Mouse (Mus musculus) right cerebral cortex, postnatal 25 days (tissue): ENCODE measurements at regions not wholly inside any gene's neighbourhood (a gene's known extent, or its start where the extent isn't known, plus 50 kb on each side); places are given as distances from the start of the nearest gene placed in this dataset.

Experiments used
- DNase-seq: peaks from one replicate; pipeline ENCODE4 v3.0.0; 2022

- DNase-seq, result no peak
Observed at GRCm38 (mm10) chr10:17619617-17620016, 103.4 kb upstream of the Cited2 start.

GRCm38 (mm10) chr10:17621703-17622385 lies 101.2 kb upstream of the Cited2 start:
- DNase-seq, result no peak

- no peak for DNase-seq
Observed at GRCm38 (mm10) chr10:17622802-17623201, 100.2 kb upstream of the Cited2 start.

- DNase-seq, result no peak
Observed at GRCm38 (mm10) chr10:17629709-17630108, 93.3 kb upstream of the Cited2 start.

- DNase-seq, result no peak
Observed at GRCm38 (mm10) chr10:17630861-17631581, 92.0 kb upstream of the Cited2 start.

- no peak for DNase-seq
Observed at GRCm38 (mm10) chr10:17631817-17632216, 91.2 kb upstream of the Cited2 start.

GRCm38 (mm10) chr10:17632959-17633674 lies 89.9 kb upstream of the Cited2 start:
- DNase-seq, result no peak

GRCm38 (mm10) chr10:17645363-17645762 lies 77.7 kb upstream of the Cited2 start:
- DNase-seq, result no peak

GRCm38 (mm10) chr10:17646391-17646790 lies 76.6 kb upstream of the Cited2 start:
- DNase-seq, result no peak

GRCm38 (mm10) chr10:17648077-17648476 lies 74.9 kb upstream of the Cited2 start:
- no peak for DNase-seq

GRCm38 (mm10) chr10:17650997-17651750 lies 71.8 kb upstream of the Cited2 start:
- DNase-seq, result no peak

GRCm38 (mm10) chr10:17653325-17653724 lies 69.7 kb upstream of the Cited2 start:
- no peak for DNase-seq

- DNase-seq, result no peak
Observed at GRCm38 (mm10) chr10:17653785-17654184, 69.2 kb upstream of the Cited2 start.

- DNase-seq, result no peak
Observed at GRCm38 (mm10) chr10:17654308-17654858, 68.6 kb upstream of the Cited2 start.

- no peak for DNase-seq
Observed at GRCm38 (mm10) chr10:17655459-17656051, 67.5 kb upstream of the Cited2 start.

- DNase-seq, result no peak
Observed at GRCm38 (mm10) chr10:17656305-17656704, 66.7 kb upstream of the Cited2 start.

- DNase-seq, result no peak
Observed at GRCm38 (mm10) chr10:17656872-17657482, 66.0 kb upstream of the Cited2 start.

- DNase-seq, result no peak
Observed at GRCm38 (mm10) chr10:17659575-17659974, 63.4 kb upstream of the Cited2 start.

- DNase-seq, result no peak
Observed at GRCm38 (mm10) chr10:17660836-17661452, 62.1 kb upstream of the Cited2 start.

GRCm38 (mm10) chr10:17666089-17666488 lies 56.9 kb upstream of the Cited2 start:
- DNase-seq, result no peak

- no peak for DNase-seq
Observed at GRCm38 (mm10) chr10:17669401-17669800, 53.6 kb upstream of the Cited2 start.
